Mouse (Mus musculus) heart, postnatal 10 days (tissue): ENCODE measurements around the gene Musk. TPM values are rescaled to one million over a fixed set of nuclear protein-coding genes. Genes with fewer than 3 reads are reported as not detected.
"Not testable (repeated sequence)": the region's sequence is repeated elsewhere in the genome, so short reads cannot be mapped to it uniquely, and the experiment has no call there.

Source experiments
- DNase-seq, 2 experiments: peaks; one replicate each; pipeline ENCODE4 v3.0.0; 2021
- intact Hi-C: fragments of 180-260 bp; cut with DNase I; formaldehyde crosslinking; loops from one replicate; pipeline ENCODE4 v1.15.1; 2025
- total RNA-seq, 2 experiments: library from RNA; stranded (reverse); gene quantifications; 2 replicates each; pipeline ENCODE4 v1.2.3; 2021

Gene Musk
- under 1 TPM; 0.40 to 0.93 TPM for total RNA-seq

- DNase-seq: no peak
- intact Hi-C loops: no loop called here
These were observed at the start of gene Musk for GRCm38 (mm10) chr4:58285687-58286086. TSS of gene Musk (plus strand) at chr4:58285960.

DNA sequence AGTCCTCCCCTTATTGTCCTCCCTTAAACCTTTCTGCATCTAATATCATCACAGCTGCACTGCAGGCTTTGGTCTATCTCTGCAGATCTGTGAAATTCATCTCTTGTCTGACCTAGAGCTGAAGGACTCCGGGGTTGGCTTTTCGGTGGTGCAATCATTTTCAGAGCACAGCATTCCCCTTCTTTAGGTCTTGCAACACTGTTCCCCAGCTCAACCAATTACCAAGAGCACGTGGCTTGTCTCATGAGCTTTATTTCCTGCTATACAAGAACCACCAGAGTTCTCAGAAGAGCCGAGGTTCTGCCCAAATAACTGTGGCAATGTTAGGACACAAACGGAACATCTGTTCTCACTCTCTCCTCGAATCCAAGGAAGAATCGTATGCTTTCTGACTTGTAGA, 45.3 kb upstream of the Musk start:
- intact Hi-C loops: no loop called here
- DNase-seq: no peak

DNA sequence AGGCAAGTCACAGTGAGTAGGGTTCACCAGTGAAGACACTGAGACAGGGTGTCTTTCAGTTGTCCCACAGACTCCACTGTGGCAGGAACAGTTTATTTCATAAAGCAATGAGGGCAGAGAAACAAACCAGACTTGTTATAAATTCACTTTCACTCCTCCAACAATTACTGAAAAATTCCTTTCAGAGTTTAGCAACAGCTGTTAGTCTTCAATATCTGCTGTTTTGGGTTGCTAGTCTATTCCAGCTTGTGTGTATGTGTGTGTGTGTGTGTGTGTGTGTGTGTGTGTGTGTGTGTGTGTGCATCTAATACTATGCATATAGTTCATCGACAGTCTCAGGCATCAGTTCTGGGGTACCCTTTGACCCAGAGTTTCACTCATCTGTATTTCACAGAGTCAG, 40.2 kb upstream of the Musk start:
- intact Hi-C loops: no loop called here
- no peak for DNase-seq

GRCm38 (mm10) chr4:58252381-58252780, 33.4 kb upstream of the Musk start:
- intact Hi-C loops: loop anchor here (10.0 kb wide), 2 partner anchors 348 to 588 kb away; no protein-coding TSS in a partner anchor
- DNase-seq: no peak

- DNase-seq: peak; percentile 51 to 74
- intact Hi-C loops: loop anchor here (1.0 to 10.0 kb wide), 3 partner anchors 170 to 589 kb away; no protein-coding TSS in a partner anchor
These were observed 32.4 kb upstream of the Musk start for GRCm38 (mm10) chr4:58253410-58253809.

- intact Hi-C loops: loop anchor here (10.0 kb wide), 1 partner anchor 294 kb away; the partner anchor contains the start of gene Lpar1
- DNase-seq: not testable (repeated sequence)
These were observed 25.0 kb upstream of the Musk start for GRCm38 (mm10) chr4:58260767-58261166.

DNA sequence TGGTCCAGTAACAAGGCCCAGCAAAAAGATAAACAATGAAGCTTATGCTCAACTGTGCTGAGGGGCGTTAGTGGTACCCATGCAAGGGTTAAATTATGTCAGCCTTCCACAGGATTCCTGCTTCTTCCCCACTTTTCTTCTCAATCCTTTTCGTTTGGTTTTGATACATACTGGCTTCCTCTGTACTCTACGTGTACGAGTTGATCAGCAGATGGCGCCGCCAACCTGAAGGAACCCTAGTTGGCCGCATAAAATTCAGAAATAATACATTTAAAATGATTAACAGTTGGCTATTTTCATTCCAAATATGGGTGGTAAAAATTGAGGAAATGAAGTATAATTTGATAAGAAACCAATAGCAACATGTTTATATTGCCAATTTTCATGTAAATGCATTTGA, 19.5 kb upstream of the Musk start:
- DNase-seq: peak; percentile 38 to 62
- intact Hi-C loops: loop anchor here (1.0 to 10.0 kb wide), 4 partner anchors 151 to 731 kb away; partner anchors contain the start of genes Dnajc25 and Lpar1

- no peak for DNase-seq
- intact Hi-C loops: loop anchor here (5.0 to 10.0 kb wide), 3 partner anchors 148 to 728 kb away; partner anchors contain the start of genes Dnajc25 and Lpar1
These were observed 16.7 kb upstream of the Musk start for GRCm38 (mm10) chr4:58268897-58269542.

DNA sequence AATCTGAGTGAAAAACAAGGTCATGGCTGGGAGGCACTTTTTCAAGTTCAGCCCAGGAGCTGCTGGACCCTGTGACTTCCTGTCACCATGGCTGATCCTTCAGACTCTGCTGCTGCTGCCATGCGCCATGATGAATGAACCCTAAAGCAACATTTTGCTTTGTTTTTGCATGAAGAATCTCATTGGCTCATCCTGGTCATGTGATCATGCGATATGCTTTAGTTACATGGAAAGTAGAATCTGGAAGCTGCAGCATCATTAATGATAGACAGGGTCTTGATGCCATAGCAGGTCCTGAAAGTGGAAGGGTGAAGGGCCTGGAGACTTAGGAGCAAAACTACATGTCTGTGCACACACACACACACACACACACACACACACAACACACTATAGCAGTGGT, 15.8 kb upstream of the Musk start:
- intact Hi-C loops: loop anchor here (5.0 to 10.0 kb wide), 3 partner anchors 147 to 727 kb away; partner anchors contain the start of genes Dnajc25 and Lpar1
- no peak for DNase-seq

- intact Hi-C loops: no loop called here
- DNase-seq: no peak
These were observed 14.8 kb upstream of the Musk start for GRCm38 (mm10) chr4:58270956-58271355.

- DNase-seq: peak; percentile 18 to 31
- intact Hi-C loops: no loop called here
These were observed 14.1 kb upstream of the Musk start for GRCm38 (mm10) chr4:58271504-58272162.

- intact Hi-C loops: no loop called here
- DNase-seq: no peak
These were observed 10.4 kb upstream of the Musk start for GRCm38 (mm10) chr4:58275261-58275895.

GRCm38 (mm10) chr4:58278368-58278767, 7.4 kb upstream of the Musk start:
- intact Hi-C loops: no loop called here
- DNase-seq: peak; percentile 71 to 82

- DNase-seq: peak; percentile 31 to 36
- intact Hi-C loops: no loop called here
These were observed 5.6 kb upstream of the Musk start for GRCm38 (mm10) chr4:58280121-58280520.

GRCm38 (mm10) chr4:58286368-58287090, 769 bp downstream of the Musk start:
- no peak for DNase-seq
- intact Hi-C loops: no loop called here

GRCm38 (mm10) chr4:58288753-58289152, 3.0 kb downstream of the Musk start:
- intact Hi-C loops: no loop called here
- peak; percentile 39 to 56 for DNase-seq

DNA sequence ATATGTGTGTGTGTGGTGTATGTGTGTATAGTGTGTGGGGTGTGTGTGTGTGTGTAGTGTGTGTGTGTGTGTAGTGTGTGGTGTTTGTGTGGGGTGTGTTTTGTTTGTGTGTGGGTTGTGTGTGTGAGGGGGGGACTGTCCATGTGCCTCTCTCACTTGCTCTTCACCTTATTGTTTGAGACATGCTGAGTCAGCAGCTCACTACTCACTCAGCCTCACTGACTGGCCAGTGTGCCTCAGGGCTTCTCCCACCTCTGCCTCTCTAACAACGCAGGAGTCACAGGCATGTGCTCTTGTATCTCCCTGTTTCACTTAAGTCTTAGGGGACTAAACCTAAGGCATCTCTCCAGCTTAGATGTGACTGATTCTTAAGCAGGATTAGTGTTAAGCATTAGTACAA, 6.1 kb downstream of the Musk start:
- DNase-seq: no peak
- intact Hi-C loops: no loop called here

GRCm38 (mm10) chr4:58293099-58293498, 7.3 kb downstream of the Musk start:
- no peak for DNase-seq
- intact Hi-C loops: no loop called here

DNA sequence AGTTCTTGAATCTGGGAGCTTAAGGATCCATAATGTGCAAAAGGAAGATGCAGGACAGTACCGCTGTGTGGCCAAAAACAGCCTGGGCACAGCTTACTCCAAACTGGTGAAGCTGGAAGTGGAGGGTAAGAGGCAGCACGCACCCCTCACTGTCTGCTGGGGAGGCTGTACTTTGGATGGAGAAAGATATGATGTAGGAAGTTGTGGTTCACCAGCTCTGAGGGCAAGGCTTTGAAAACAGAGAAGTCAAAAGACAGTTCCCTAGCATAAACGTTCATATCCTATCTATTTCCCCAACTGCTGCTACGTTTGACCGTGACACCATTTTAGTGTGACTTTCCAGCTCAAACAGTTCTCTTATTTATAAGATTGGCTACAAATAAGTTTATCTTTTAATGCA, 18.1 kb downstream of the Musk start:
- intact Hi-C loops: no loop called here

GRCm38 (mm10) chr4:58304564-58304963, 18.8 kb downstream of the Musk start:
- intact Hi-C loops: no loop called here
- DNase-seq: no peak

More for the DNA sequence above, 18.1 kb downstream of the Musk start:
- DNase-seq: no peak

GRCm38 (mm10) chr4:58307421-58307820, 21.7 kb downstream of the Musk start:
- intact Hi-C loops: no loop called here
- DNase-seq: no peak
